Mouse (Mus musculus): ENCODE results near the gene Dmap1.

Dmap1 gene

DNA sequence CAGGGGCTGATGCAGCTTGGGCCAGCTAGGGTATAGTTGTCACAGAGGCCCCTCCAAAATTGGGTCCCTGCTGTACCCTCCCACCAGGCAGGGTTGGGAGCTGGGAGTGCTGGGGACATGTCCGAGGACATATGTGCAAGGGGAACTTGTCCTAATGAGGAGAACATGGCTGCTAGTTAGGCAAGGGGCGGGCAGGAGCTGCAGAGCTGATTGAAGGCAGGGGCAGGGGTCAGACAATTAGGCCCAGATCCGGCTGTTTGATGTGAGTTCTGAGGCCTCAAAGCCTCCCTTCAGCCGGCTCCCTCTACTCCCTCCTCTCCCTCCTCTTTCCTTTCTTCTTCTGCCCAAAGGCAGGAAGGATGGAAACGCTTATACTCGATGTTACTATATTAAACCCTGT, 25.1 kb downstream of the Dmap1 start:
- in situ Hi-C loops (cut with MboI, MseI) = no loop called here

DNA sequence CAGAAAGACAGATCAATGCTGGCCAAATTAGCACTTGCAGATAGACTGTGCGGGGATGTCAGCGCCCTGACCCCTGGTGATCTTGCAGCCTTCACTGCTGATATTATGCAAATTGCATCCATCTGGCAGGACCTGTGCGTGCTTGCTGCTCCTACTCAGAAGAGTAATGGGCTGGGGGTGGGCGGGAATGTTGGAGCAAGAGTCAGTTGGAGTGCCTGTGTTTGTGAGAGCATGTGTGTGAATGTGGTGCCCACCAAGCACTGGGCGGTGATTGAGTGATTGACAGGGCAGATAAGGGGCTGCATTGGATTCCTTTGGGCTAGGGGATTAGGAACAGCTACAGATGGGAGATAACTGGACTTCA, 26.6 kb downstream of the Dmap1 start:
- in situ Hi-C loops (cut with MboI, MseI) = no loop called here

DNA sequence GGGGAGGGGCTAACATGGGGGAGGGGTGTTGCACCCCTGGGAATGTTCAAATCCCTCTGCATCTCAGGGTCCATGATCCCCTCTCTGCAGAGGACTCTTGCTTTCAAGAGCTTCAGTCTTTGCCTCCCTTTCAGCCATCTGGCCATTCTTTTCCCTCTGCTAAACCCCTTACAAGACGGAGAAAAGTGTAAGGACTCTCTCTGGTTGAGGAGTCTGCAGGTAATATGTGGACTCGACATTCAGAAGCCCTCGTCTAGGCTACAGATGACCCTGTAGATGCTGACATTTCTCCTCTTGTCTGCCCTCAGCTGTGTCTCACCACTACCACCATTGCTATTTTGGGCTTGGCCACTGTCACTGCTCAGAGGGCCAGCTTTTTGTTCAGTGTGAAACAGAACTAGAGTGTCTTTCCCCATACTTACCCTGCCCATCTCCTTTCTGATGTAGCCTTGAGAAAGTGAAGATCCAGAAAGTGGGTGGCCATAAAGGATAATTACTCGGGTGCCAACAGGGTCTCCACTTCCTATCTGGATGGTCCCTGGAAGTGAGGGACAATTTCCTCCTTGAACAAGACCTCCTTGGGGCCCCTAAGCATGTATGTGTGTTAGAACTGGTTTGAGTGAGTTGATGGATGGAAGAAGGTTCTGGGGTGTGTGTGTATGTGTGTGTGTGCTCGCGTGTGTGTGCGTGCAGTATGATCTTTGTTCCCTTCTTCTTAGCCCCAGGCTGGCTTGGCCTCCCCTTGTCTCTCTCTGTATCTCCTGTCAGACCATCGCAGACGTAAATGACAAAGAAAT, 27.2 kb downstream of the Dmap1 start:
- in situ Hi-C loops (cut with MboI, MseI) = no loop called here

DNA sequence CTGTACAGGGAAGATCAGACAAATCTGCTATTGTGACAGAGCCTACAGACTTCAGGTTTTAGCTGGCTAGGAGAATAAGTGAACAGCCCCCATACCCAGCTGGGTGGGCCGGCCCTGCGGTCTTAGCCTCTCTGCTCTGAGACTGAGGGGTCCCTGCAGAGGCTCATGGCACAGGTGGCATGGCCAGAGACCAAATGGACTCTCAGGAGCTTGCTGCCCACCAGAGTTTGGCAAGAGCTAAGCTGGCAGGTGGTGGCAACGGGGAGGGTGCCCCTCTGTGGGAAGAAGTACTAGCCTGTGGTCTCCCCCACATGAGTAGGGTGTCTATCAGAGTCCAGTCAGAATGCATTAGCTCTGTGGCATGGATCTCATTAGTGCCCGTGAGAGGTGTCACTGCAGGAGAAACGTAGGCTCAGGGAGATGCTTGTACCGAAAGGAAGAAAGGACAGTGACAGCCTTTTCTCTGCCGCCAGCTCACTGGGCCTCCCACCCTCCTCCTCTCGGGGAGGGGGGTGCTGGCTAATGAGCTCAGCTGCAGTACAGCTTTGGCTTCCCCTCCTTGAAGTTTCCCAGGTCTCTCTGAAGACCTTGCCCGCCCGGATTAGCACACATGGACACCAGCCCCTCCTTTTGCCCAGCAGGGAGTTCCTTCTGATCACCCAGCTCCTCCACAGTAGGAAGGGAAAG, 27.9 kb downstream of the Dmap1 start:
- in situ Hi-C loops (cut with MboI, MseI) = no loop called here

DNA sequence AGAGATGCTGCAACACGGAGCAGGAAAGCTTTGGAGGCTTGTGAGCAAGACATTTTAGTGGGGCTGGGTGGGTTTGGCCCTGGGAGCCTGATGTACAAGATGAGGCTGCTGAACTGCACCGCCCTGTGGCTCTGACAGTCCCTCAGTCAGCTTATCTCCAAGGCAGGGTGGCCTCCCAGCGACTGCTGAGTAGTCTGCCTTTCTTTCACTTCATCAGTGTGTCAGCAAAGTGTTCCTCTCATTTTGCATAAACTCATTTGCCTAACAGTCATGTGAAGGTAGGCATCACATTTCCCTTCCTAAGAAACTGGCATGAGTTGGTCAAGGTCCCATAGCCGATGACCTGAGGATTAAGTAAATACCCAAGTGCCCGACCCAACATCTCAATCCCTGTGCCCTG, 29.3 kb downstream of the Dmap1 start:
- in situ Hi-C loops (cut with MboI, MseI) = no loop called here

DNA sequence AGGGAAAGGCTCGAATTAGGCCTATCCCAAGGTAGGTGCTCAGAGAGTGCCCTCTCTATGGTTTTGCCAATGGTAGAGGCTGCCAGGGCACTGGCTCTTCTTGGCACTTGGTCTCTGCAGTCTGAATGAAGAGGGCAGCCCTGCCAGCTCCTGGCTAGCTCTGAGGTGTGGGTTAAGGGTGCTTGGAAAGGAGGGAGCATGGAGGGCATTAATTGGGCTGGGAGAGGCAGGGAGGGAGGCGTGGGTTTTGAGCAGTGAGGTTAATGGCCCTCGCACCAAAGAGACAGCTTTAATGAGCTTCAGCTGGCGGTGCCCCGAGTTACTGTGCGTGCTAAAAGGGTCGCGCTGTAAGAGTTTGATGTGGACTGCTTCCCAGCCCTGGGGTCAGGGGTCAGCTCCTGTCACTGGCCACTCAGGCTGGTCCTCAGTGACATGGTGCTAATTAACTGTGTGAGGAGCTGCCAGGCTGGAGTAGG, 30.4 kb downstream of the Dmap1 start:
- in situ Hi-C loops (cut with MboI, MseI) = no loop called here

DNA sequence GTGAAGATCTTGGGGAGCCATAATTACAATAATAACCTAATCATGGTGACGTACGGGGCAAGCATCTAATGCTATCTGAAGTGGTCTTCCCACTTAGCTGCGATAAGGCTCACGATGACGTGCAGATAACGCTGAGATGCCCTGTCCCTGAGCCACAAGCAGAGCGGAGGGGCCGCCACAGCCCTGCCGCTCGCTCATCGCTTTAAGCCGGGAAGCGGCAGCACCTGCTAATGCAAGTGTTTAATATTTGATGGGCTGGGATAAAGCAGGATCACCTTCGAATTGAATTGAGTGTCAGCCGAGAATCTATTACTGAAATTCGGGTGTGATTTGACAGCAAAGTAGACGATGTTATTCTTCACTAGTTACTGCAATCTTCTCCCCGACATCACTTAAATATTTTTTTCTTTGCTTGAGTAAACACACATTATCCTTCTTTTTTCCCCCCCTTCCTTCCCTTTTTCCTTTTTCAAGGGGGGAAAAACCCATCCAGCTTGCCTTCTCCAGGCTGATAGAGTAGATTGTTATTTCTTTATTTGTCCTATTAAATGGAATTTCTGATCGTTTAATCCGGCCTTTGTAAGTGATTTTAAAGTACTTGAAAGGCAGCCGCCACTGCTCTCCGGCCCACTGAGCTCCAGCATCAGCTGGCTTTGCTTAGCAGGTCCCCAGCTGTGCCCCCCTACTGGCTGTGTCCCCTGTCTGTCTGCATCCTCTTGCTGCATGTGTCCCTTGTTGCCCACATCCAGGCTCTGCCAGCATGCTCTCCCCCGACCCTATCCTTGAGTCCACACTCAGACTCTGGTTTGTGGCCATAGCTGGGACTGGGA, 34.9 kb downstream of the Dmap1 start:
- in situ Hi-C loops (cut with MboI, MseI) = no loop called here

DNA sequence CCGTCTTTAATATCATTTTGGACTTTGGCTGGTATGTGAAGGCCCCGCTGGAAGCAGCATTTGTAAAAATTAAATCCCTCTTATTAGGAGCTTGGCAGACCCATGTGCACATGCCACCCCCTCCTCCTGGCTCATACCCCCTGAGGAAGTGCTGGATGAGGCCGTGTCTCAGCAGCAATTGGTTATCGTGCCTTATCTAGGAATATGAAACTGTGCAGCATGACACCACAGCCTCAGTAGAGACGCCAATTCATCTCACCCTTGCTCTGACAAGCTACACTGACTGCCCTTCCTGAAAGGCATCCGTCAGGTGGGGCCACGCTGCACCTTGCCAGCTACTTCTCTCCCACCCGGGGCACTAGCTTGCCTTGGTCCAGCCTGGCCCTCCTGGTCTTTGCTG, 35.6 kb downstream of the Dmap1 start:
- in situ Hi-C loops (cut with MboI, MseI) = no loop called here

DNA sequence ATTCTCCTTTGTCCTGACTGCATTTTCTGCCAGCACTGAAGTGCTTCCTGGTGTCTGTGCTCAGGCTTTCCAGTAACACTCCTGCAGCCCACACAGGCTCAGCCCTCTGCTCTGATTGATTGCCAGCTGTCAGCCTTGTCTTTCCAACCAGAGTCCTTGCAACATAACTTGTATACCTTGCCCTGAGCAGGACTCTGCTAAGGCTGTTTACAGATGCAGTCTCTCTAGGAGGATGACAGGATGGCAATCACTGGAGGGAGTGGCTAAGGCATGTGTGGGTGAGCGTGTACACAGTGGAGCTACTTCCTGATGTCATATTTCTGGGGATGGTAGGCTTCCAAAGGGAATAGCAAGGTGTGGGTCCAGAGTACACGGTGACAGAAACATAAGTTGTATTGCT, 36.2 kb downstream of the Dmap1 start:
- in situ Hi-C loops (cut with MboI, MseI) = no loop called here

DNA sequence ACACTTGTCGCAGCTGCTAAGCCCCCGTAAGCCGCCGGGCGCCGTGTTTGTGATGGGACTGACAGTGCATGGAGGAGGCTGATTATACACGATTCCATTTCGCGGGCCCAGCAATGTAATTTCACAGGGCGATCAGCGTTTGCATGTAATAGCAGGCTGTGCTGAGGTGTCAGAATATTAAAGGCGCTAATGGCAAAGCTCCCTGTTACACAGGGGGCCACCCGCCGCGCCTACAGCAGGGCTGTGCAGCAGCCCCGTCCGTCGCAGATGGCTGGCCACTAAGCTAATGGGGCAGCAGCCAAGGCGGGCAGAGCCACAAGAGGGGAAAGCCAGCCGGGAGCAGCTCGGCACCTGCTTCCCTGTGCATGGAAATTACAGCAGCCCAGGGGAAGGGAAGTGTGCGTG, 37.0 kb downstream of the Dmap1 start:
- in situ Hi-C loops (cut with MboI, MseI) = no loop called here

DNA sequence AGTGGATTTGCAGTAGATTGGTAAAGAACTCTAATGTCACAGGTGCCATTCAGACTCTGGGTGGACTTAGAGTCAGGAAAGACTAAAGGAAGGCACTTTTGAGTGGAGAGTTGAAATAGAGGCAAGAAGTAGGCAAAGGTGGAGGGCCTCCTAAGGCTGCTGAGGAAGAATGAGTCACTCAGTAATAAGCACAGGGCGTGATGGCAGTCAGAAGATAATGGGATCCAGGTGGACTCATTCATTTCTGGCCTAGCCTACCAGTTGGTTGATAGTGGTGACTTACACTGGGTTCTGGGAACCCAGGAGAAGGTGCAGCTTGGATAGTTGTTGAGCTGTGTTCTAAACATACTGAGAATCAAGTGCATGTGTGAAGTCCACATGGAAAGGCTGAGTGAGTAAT, 40.3 kb downstream of the Dmap1 start:
- in situ Hi-C loops (cut with MboI, MseI) = no loop called here

DNA sequence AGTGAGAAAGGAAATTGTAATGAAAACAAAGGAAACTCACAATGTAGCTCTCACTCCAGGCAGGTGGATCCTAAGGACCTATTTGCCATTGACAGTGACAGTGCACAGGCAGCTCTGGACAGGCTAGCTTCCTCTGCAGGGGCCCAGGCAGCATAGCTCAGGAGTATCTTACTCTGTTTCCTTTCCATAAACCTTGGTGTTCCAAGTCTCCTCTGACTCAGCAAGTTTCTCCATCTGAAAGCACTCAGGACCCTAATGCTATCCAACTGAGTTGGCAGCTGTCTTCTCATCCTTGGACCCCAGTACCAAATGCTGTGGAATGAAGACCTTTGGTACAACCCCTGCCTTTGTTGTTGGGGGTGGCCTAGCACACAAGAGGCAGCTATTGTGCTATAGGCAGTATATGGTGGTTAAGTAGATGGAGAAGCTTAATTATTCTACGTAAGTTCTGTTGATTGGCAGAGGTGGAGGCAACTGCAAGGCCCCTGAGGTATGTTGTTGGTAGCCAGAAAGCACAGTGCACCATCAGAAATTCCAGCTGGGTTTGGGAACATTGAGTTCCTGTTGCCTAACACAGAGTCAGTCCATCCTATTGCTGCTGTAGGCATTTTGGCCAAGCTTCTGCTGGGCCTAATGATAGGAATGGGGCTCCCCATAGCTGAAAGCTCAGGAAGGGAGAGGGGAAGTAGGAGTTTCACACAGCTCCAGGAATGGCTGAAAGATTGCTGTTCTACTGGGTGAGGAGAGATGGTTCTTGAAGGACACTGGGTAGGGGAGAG, 41.0 kb downstream of the Dmap1 start:
- in situ Hi-C loops (cut with MboI, MseI) = no loop called here

DNA sequence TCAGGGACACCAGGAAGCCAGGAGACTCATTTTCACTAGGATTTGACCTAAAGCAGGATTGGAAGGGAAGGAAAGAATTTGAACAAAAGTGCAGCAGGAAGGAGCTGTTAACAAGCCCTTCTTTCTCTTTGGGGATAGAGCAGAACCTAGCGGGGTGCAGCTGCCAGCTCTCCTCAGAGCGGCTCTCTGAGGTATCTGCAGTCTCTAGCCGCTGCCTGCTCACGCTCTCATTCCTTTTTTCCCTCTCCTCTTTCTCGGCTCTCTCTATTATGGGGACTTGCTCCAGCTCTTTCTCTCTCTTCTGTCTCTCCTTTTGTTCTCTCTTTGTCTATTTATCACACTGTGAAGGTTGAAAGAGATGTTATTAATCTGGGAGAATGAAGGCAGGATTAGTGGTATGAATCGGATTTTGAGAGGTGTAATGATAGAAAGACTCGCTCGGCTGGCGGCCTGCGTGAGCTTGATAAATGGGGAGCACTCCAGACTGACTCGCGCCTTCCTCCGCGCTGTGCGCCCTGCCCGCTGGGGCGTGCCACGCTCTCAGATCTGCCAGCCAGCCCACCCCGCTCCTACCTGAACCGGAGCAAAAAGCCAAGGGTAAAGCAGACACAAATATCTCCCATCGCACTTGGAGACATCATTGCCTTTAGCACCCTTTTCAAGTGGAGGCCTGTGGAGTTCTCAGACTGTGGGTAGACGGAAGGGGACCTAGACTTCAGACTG, 45.0 kb downstream of the Dmap1 start:
- in situ Hi-C loops (cut with MboI, MseI) = no loop called here

DNA sequence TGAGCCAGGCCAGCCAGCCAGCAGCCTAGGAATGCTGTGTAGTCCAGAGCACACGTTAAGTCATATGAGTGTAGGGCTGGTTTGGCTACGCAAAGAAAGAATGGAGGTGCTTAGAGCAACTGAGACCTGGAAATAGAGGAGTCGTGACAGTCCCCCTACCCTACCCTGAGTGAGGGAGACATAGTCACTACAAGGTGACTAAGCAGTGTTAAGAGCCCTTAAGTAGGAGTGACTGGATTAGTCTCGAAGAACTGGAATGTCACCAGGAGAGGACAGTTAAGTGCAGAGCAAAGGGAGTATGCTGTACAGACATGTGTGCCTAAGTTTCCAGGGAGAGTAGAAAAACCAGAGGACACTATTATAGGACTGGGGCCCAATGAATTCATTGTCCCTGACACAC, 45.9 kb downstream of the Dmap1 start:
- in situ Hi-C loops (cut with MboI, MseI) = no loop called here

DNA sequence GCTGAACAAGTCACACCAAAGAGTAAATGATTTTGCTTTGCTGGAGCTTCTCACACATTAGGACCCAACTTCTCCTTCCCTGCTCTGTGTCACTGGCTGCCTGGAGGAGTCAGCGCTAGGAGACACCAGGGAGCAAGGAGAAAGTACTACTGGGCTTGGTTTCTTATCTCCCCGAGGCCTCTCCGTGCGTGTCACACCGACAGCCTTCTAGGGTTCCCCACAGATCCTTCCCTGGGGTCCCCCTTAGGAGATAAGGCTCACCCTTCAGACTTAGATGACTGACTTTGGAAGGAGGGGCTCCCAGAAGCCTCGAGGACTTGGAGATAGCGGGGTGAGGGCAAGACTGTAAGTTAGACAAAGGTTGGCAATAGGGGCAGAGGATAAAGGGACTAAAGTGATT, 47.4 kb downstream of the Dmap1 start:
- in situ Hi-C loops (cut with MboI, MseI) = no loop called here

DNA sequence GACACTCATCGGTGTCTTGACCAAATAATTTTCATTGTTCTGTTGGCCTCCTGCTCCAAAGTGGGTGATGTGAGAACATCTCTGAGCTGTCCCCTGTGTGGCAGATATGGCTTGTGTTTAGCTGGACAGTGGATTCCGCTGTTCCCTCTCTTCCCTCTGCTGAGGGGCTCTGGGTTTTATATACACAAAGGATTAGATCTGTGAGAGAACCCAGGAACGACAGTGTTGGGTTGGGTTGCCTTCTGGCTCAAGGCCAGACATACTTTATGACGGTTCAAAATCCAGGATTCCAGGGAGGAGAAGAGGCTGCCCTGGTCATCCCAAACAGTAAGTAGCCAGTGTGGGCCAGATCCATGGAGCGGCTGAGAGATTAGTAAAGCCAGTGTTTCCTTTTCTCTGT, 48.5 kb downstream of the Dmap1 start:
- in situ Hi-C loops (cut with MboI, MseI) = no loop called here

DNA sequence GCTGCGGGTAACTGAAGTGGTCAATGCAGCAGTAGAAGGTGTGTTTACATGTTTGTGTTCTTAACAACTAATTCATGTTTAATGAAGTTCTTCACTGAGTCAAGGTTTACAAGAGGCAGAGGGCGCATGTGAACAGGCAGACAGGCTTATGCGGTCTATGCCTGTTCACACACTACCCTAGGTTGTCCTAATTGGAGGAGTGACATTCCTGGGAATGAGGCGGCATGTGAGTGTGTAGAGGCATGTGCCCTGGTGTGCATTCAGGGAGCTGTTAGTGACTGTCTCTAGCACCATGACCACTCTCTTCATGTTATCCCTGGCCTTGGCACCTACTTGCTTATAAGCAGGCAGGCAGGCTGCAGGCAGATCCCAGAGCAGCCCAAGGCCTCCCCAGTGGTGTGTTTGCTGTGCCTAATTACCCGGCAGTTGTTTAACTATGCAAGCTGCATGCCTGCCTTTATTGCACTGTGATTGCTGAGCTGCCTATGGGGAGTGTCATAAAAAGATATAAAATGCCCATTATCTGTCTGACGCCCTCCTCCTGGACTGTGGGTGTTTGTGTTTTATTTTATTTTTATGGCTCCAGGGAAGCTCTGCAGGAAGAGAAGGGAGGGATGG, 51.9 kb downstream of the Dmap1 start:
- in situ Hi-C loops (cut with MboI, MseI) = no loop called here

DNA sequence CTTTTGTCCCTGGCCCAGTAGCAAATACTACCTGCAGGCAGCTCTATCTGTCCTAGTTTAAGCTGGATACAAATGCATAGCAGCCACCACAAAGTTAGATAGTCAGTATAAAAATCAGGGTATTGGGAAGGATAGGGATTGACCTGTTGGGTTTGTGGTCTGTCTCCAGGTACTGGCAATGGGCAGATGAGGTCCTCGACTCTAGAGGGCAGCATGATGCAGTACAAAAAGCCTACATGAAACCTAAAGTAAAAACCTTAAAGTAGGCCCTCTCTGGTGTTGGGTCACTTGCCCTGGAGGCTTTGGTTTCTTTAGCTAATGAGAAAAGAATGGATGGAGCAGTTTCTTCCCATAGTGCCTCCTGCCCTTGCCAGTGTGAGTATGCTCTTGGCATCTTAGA, 53.6 kb downstream of the Dmap1 start:
- in situ Hi-C loops (cut with MboI, MseI) = no loop called here

Data from regulatory T cell (primary cell).